In genomic region chr4:107889731-107890432, GRCm38 (mm10) we compare ENCODE assay signal across 8 mouse cellular contexts. TPM values are rescaled to one million over a fixed set of nuclear protein-coding genes. Genes with fewer than 3 reads are reported as not detected.
DNase-seq lines count a peak whose midpoint lies in the region; ATAC-seq and TF ChIP-seq lines count a peak whose summit lies in the region.

TSS of gene 0610037L13Rik (plus strand) at chr4:107889813.

- H3K9me3 ChIP-seq in forebrain, embryonic 10.5 days: no peaks in the 10 kb centered on the region
- no peaks in the 10 kb centered on the region for H3K9me3 ChIP-seq in heart, embryonic 15.5 days (replicated peaks)
- H3K9me3 ChIP-seq in liver, embryonic 14.5 days (ENCODE audit: control insufficient read depth, low read length): no peaks in the 10 kb centered on the region
- no peaks in the 10 kb centered on the region for H3K9me3 ChIP-seq in neural tube, embryonic 11.5 days (ENCODE audit: control insufficient read depth, low read length)
- H3K9me3 ChIP-seq in stomach, postnatal 0 days (ENCODE audit: control insufficient read depth, low read length): no peaks in the 10 kb centered on the region

- peak within 1 kb of the TSS; percentile 84 for H3K4me2 ChIP-seq in heart, embryonic 15.5 days
- H3K4me2 ChIP-seq in liver, embryonic 14.5 days (ENCODE audit: low read depth): peak within 1 kb of the TSS; percentile 93
- peak within 1 kb of the TSS; percentile 85 for H3K4me2 ChIP-seq in neural tube, embryonic 11.5 days (ENCODE audit: low read depth)
- peak within 1 kb of the TSS; percentile 75 for H3K4me2 ChIP-seq in stomach, postnatal 0 days (replicated peaks; ENCODE audit: low read depth)

- peak within 1 kb of the TSS; percentile 68 for H3K4me3 ChIP-seq in forebrain, embryonic 10.5 days
- peak within 1 kb of the TSS; percentile 76 for H3K4me3 ChIP-seq in heart, embryonic 15.5 days
- H3K4me3 ChIP-seq in liver, embryonic 14.5 days (ENCODE audit: insufficient read depth in 1 of 2, low read depth in 2 of 2, low read length in 2 of 2): peak within 1 kb of the TSS; percentile 77 to 88
- peak within 1 kb of the TSS; percentile 56 for H3K4me3 ChIP-seq in neural tube, embryonic 11.5 days (ENCODE audit: low read depth, low read length)
- peak within 1 kb of the TSS; percentile 59 for H3K4me3 ChIP-seq in stomach, postnatal 0 days (ENCODE audit: low read depth, low read length)

- peak within 1 kb of the TSS; percentile 71 for H3K9ac ChIP-seq in heart, embryonic 15.5 days
- peak within 1 kb of the TSS; percentile 60 for H3K9ac ChIP-seq in liver, embryonic 14.5 days (replicated peaks)
- H3K9ac ChIP-seq in neural tube, embryonic 11.5 days (ENCODE audit: low read length): peak within 1 kb of the TSS; percentile 69
- H3K9ac ChIP-seq in stomach, postnatal 0 days (ENCODE audit: low read length): peak within 1 kb of the TSS; percentile 61

- H3K36me3 ChIP-seq in forebrain, embryonic 10.5 days (replicated peaks): peaks cover 69% of the 10 kb centered on the region
- peaks cover 50% of the 10 kb centered on the region for H3K36me3 ChIP-seq in heart, embryonic 15.5 days
- H3K36me3 ChIP-seq in liver, embryonic 14.5 days (replicated peaks; ENCODE audit: control insufficient read depth, insufficient read depth, low read depth): peaks cover 22% of the 10 kb centered on the region
- H3K36me3 ChIP-seq in neural tube, embryonic 11.5 days (ENCODE audit: control insufficient read depth, insufficient read depth, low read length): peaks cover 6% of the 10 kb centered on the region
- peaks cover 9% of the 10 kb centered on the region for H3K36me3 ChIP-seq in stomach, postnatal 0 days (ENCODE audit: control insufficient read depth, insufficient read depth, low read length)

- H3K4me1 ChIP-seq in forebrain, embryonic 10.5 days: peaks cover 22% of the 10 kb centered on the region
- H3K4me1 ChIP-seq in heart, embryonic 15.5 days (replicated peaks): peaks cover 14% of the 10 kb centered on the region
- peaks cover 9 to 17% of the 10 kb centered on the region in 2 experiments for H3K4me1 ChIP-seq in liver, embryonic 14.5 days (replicated peaks; ENCODE audit: control insufficient read depth in 2 of 2, insufficient read depth in 2 of 2, low read length in 1 of 2)
- H3K4me1 ChIP-seq in neural tube, embryonic 11.5 days (ENCODE audit: control insufficient read depth, insufficient read depth, low read length): peaks cover 4% of the 10 kb centered on the region; the same call in 1 of the 2 replicates
- H3K4me1 ChIP-seq in stomach, postnatal 0 days (replicated peaks; ENCODE audit: control insufficient read depth, insufficient read depth): no peaks in the 10 kb centered on the region; the same call in 1 of the 2 replicates

- H3K27me3 ChIP-seq in forebrain, embryonic 10.5 days (ENCODE audit: poor library complexity, severe bottlenecking): no peaks in the 10 kb centered on the region
- H3K27me3 ChIP-seq in heart, embryonic 15.5 days: no peaks in the 10 kb centered on the region
- H3K27me3 ChIP-seq in liver, embryonic 14.5 days (ENCODE audit: control insufficient read depth, insufficient read depth, low read length): no peaks in the 10 kb centered on the region
- H3K27me3 ChIP-seq in neural tube, embryonic 11.5 days (ENCODE audit: control insufficient read depth, insufficient read depth, low read length): no peaks in the 10 kb centered on the region
- H3K27me3 ChIP-seq in stomach, postnatal 0 days (ENCODE audit: control insufficient read depth, insufficient read depth, low read length): no peaks in the 10 kb centered on the region

- WGBS in forebrain, embryonic 10.5 days: under 1% methylated on average over 48 of the region's 48 CpGs
- WGBS in heart, embryonic 15.5 days: under 1% methylated on average over 47 of the region's 48 CpGs
- WGBS in liver, embryonic 14.5 days (ENCODE audit: insufficient replicate concordance): 0% methylated on average over 48 of the region's 48 CpGs
- under 1% methylated on average over 44 of the region's 48 CpGs for WGBS in neural tube, embryonic 11.5 days
- WGBS in stomach, postnatal 0 days: under 1% methylated on average over 48 of the region's 48 CpGs

- peak; percentile 87 to 92 for DNase-seq in CD8-positive naive resting alpha-beta T cell, adult 2 months (ENCODE audit: low read depth in 2 of 2, low spot score in 2 of 2)
- peak; percentile 88 for DNase-seq in c-Kit-positive CD71-negative TER-119-negative erythroid progenitor cells, embryonic 14.5 days (ENCODE audit: low read depth)
- DNase-seq in forebrain, embryonic 10.5 days (ENCODE audit: extremely low spot score, low spot score): peak; percentile 96
- peak; percentile 95 to 99 for DNase-seq in kidney, postnatal 25 days
- peak; percentile 94 to 95 (median 95) for DNase-seq in liver, embryonic 14.5 days (ENCODE audit: low read depth in 3 of 3, low spot score in 3 of 3)
- DNase-seq in neural tube, embryonic 11.5 days (ENCODE audit: low spot score): peak; percentile 94
- peak; percentile 96 for DNase-seq in stomach, postnatal 0 days (ENCODE audit: low spot score)

- H3K27ac ChIP-seq in forebrain, embryonic 10.5 days: peak within 1 kb of the TSS; percentile 89
- peak within 1 kb of the TSS; percentile 93 for H3K27ac ChIP-seq in heart, embryonic 15.5 days
- peak within 1 kb of the TSS; percentile 58 for H3K27ac ChIP-seq in liver, embryonic 14.5 days
- peak within 1 kb of the TSS; percentile 78 for H3K27ac ChIP-seq in neural tube, embryonic 11.5 days (ENCODE audit: low read depth, low read length)
- H3K27ac ChIP-seq in stomach, postnatal 0 days (replicated peaks): peak within 1 kb of the TSS; percentile 79

- ATAC-seq in heart, embryonic 15.5 days (replicated peaks; ENCODE audit: insufficient number of reproducible peaks, insufficient read depth, low FRiP score, low read depth): peak; percentile 93
- ATAC-seq in liver, embryonic 14.5 days (ENCODE audit: insufficient read depth): peak; percentile 95
- peak; percentile 94 for ATAC-seq in neural tube, embryonic 11.5 days (ENCODE audit: insufficient read depth, low FRiP score, low TSS enrichment)
- ATAC-seq in stomach, postnatal 0 days (ENCODE audit: low FRiP score, low TSS enrichment): peak; percentile 97

- TF ChIP-seq CTCF in liver, embryonic 14.5 days (IDR thresholded peaks at IDR 0.05; ENCODE audit: low read depth): no peak
- no peak for TF ChIP-seq CTCF in stomach, postnatal 0 days (IDR thresholded peaks at IDR 0.05; ENCODE audit: low read depth)

- no peak for TF ChIP-seq EP300 in liver, embryonic 14.5 days (IDR thresholded peaks at IDR 0.05; ENCODE audit: low read depth)
- TF ChIP-seq EP300 in stomach, postnatal 0 days (optimal IDR thresholded peaks at IDR 0.05): no peak

RNA-seq across cellular contexts. Expression of gene 0610037L13Rik, which starts in this region (rescaled TPM):
- polyA plus RNA-seq in forebrain, embryonic 10.5 days (2016; fragmentation: Nextera tagmentation; extraction: Ambion mirVana): 102 and 105 TPM in 2 replicates
- polyA plus RNA-seq in heart, embryonic 15.5 days (2015; fragmentation: Nextera tagmentation; extraction: Ambion mirVana): 91.2 and 97.0 TPM in 2 replicates
- 16.1 and 30.5 TPM in 2 replicates for polyA plus RNA-seq in liver, embryonic 14.5 days (2012; rRNA removed)
- polyA plus RNA-seq in liver, embryonic 14.5 days (2014; fragmentation: Nextera tagmentation; extraction: Ambion mirVana): 39.4 and 40.4 TPM in 2 replicates
- polyA plus RNA-seq in neural tube, embryonic 11.5 days (2014; fragmentation: Nextera tagmentation; extraction: Ambion mirVana): 109 and 128 TPM in 2 replicates
- 99.3 and 101 TPM in 2 replicates for polyA plus RNA-seq in stomach, postnatal 0 days (2015; fragmentation: Nextera tagmentation; extraction: Ambion mirVana)

Comparison
In these comparisons a context has a peak if more than half of its experiments do, and no peak if none do; other contexts are left out.
1. Peak in every context shown above with its lines: DNase-seq, ATAC-seq, H3K4me3 ChIP-seq and H3K27ac ChIP-seq.